Mouse (Mus musculus) spleen, adult 18-20 months (tissue): ENCODE data around the gene Gm42688.

Experiments used
- DNase-seq, 2 experiments: peaks; one replicate each; pipeline ENCODE4 v3.0.0; 2022; ENCODE audit warnings: mixed read lengths in 2 of 2

Gm42688 gene

GRCm38 (mm10) chr6:83101316-83101687, at the start of gene Gm42688, which contains the start of gene Ccdc142:
Gm42688 (plus strand) TSS chr6:83101617.
Ccdc142 (plus strand) TSS chr6:83101601.
- peak; percentile 84 to 87 for DNase-seq

DNA sequence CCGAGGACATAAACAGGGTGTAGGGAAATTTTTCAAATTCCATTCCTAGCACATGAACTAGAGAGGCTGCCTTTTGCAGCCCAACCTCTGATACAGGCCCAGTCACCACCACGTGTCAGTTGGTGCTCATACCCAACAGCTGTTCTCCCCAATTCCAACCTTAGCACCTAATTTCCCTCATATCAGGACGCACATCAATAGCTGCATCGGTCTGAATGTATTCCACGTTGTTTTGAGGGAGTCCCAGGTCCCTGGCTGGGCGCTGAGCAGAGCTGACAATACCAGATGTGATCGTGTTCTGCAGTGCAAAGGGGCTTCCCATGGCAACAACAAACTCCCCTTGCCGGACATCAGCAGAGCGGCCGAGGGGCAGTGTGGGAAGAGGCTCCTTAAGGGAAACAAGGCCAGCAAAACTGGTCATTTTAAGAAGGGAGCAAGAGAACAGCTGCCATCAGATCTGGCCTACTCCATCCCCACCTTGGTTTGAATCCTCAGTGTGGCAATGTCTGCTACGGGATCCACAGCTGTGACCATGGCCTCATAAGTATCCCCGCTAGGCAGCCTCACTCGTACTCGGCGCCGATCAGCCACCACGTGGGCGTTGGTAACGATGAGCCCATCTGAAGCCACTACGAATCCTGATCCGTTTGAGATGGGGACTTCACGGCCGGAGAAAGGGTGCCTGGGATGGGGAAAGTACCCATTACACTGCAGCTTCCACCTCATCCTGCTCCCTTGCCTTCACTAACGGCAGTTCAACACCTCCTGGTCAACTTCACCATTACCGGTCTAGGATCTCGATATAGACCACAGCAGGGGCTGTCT, 48.1 kb upstream of the Gm42688 start:
- peak in 1 of 2 experiments; percentile 34 for DNase-seq

DNA sequence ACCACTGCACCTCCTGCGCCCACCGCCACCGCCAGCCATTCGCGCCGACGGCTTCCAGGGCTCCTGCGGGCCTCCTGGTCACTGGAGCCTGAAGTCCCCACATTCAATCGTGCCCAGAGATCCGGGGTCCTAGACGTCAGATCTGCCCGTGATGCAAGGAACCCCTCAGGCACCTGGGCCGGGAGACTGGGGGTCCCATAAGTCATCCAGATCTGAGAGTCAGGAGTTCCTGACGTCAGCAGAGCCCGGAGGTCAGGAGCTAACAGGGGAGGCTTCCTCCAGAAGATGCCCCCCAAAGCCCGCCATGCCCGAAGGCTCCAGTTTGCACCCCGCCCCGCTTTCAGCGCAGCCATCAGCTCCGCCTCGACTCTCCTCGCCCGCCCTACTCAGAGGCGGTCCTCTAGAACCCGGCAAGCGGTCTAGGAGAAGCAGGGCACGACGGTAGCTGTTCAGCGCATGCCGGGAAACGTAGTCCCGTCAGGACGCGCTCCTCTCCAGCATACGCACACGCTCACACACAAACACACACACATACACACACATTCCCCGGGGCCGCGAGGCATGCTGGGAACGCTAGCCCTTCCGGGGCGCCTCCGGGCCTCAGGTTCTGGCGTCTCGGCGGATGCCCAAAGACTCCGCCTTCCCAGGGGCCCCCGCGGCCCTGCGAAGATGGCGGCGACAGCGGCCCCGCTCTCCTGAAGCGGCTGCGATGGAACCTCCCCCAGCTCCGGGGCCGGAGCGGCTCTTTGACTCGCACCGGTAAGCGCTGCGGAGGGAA, 47.2 kb upstream of the Gm42688 start, which contains the start of gene Aup1:
TSS of gene Aup1 (plus strand) at position 448 of the 778 bp plus-strand sequence.
- peak; percentile 96 for DNase-seq

DNA sequence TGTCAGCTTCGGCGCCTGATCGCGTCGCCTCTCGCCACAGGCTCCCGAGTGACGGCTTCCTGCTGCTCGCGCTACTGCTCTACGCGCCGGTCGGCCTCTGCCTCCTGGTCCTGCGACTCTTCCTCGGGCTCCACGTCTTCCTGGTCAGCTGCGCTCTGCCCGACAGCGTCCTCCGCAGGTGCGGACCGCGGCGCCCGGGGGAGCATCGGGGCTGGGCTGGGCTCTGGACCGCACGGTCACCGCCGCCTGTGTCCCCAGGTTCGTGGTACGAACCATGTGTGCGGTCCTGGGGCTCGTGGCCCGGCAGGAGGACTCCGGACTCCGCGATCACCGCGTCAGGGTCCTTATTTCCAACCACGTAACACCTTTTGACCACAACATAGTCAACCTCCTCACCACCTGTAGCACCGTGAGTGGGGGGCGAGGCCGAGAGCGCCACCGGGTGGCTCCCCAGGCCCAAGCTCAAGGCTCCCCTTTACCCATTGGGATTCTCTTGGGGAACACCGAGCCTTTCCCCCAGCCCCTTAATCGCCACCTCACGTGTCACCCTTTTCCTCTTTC, 46.5 kb upstream of the Gm42688 start, which contains the start of gene Htra2:
TSS of gene Htra2 (minus strand) at position 403 of the 561 bp plus-strand sequence.
- DNase-seq, result peak in 1 of 2 experiments; percentile 59

DNA sequence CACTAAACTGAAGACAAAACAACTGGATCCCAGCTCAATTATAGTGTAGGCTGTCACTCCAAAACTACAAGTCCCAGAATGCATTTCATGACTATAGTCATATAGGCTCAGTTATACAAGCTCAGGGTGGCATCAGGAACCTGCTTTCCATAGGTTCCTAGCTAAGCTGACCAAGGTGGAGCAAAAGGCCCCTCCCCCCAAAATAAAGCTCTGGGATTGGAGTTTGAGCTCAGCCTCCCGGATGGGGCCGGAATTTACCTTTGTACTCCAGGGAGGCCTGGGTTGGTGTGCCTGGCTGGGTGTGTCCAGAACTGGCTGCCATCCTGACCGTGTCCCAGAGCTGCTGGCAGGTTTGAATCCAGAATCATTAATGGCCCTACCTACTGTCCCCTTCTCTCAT, 43.6 kb upstream of the Gm42688 start, which contains the start of gene Dqx1:
TSS of gene Dqx1 (plus strand) at position 55 of the 400 bp plus-strand sequence.
- DNase-seq, result no peak

GRCm38 (mm10) chr6:83058725-83059124, 42.7 kb upstream of the Gm42688 start:
- DNase-seq, result no peak

DNA sequence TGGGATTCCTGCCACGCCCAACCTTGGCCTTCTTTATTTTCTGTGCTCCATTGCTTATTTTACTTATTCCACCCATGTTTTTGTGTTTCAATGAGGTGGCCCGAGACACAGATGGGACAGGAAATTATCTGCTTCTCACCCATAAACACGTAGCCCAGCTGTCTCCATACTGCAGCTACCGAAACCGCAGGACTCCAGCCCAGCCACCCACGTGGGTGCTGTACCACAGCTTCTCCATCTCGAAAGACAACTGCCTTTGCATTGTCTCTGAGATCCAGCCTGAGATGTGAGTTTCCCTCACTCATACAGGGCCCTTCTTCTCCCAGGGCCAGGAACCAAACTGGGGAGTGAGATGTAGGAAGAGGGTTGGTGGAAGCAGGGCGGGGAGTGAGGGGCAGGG, 35.4 kb upstream of the Gm42688 start:
- DNase-seq, result no peak

GRCm38 (mm10) chr6:83066441-83066840, 35.0 kb upstream of the Gm42688 start:
- no peak for DNase-seq

GRCm38 (mm10) chr6:83068221-83068620, 33.2 kb upstream of the Gm42688 start:
- no peak for DNase-seq

DNA sequence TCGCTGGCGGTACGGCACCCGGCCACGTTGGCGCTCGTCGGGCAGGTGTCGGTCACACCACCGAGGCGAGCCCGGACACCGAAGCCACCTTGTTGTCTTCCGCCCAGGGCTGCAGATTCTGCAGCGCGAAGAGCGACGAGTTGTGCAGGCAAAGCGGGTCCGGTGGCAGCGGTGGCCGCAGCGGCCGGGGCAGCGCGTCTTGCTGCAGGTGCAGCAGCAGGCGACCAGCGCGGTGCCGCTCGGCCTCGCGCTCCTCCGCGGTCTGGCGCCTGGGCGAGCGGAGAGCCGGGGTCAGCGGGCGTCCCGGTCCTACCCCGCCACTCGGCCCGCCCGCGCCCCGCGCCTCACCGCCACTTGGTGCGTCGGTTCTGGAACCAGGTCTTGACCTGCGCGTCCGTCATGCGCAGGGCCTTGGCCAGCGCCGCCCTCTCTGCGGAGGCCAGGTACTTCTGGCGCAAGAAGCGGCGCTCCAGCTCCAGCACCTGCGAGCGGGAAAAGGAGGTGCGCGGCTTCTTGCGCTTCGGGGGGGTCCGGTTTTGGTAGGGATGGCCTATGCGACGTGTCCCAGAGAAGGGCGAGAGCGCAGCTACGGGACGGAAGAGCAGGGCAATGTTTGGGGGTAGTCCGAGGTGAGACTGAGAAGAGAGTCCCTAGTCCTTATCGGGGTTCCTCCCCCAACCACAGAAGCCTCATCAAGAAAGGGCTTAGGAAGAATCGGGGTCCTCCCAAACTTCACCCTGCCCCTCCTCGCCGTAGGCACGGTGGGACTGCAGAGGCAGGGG, 32.5 kb upstream of the Gm42688 start:
- DNase-seq, result no peak

DNA sequence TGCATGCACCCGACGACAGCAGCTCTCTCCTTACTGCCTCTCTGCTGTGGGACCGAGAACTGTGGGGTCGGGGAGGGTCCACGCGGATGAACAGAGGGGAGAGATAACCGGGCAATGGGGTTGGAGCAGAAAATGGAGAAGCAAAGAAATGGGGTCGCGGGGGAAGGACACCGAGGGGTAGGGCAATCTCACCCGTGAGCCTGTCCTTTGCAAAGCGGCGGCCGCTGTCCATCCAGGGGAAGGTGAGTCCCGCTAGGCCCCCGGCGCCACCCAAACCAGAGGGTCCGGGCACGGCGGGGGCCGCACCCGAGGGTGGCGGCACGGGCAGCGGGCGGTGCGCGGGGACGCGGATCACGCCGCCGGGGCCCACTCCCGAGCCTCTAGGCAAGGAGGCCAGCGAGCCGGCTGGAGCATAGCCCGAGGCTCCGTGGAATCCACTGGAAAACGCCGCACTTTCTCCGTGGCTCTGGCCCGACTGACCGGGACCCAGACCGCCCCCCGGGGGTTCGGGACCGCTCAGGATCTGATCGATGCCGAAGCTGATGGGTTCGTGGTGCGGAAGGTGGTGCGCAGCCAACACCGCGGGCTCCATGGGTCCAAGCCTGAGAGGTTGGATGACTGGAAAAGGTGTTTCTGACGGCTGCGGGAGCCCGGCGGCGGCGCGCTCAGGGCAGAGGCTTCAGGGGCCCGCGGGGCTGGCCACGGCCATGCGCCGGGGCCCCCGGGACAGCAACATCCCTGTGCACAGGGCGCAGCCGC, 31.8 kb upstream of the Gm42688 start:
- no peak for DNase-seq

- no peak for DNase-seq
These were observed 31.3 kb upstream of the Gm42688 start, which contains the start of gene Tlx2 for GRCm38 (mm10) chr6:83070247-83070310. Tlx2 (minus strand) TSS chr6:83070293.

DNA sequence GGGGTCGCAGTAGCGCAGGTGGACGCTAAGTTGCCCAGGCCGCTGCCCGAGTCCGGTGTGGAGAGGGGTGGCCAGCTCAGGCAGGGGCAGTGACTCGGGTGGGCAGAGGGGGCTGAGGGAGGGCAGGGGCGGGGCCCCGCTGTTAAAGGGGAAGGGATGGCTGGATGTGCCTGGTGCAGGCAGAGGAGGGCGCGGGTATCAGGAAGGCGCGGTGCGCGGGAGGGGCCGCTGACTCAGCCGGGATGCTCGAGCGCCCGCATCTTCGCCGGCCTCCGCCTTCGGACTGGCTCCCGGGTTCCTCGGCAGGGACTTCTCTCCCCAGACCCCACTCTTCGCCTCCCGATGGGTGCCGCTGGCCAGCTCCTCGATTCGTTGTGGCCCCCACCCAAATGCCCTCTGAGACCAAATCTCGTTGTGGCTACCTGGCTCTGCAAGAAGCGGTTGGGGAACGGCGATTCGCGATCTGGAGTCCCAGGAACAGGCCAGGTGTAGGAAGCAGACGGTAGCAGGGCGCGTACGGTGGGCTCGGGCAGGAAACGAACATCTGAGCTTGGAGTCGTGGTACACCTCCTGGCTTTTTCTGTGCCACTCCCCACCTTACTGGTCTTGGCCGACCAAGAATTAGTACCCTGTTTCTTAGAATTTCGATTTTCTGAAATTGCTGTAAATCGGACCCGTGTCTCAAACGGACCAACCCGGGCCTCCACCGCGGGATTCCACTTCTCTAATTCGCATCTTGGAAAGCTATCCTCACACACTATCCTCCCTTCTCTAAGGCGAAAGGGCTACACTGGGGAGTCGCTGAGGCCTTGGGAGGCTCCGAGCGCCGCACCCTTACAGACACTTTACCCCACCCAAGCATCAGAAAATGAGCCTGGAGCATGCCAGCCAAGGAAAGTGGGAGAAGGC, 30.9 kb upstream of the Gm42688 start:
- no peak for DNase-seq

DNA sequence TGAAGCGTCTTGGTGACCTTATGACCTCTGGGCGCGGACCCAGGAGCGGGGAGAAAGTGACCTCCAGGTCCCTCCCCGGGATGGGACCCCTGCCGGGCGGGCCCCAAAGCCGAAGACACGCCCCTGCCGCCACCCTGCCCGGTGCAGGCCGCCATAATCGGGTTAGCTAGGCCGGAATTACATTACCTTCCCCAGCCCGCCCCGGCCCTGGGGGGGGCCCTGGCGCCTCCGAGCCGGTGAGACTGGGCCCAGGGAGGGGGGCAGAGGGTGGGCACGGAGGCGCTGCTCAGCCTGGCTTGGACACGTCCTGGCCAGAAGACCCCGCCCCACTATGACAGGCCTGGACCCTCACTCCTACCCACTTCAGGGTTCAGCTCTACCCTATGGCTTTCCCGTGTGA, 30.2 kb upstream of the Gm42688 start:
- DNase-seq, result no peak

- no peak for DNase-seq
These were observed 26.4 kb upstream of the Gm42688 start for GRCm38 (mm10) chr6:83074979-83075378.

DNA sequence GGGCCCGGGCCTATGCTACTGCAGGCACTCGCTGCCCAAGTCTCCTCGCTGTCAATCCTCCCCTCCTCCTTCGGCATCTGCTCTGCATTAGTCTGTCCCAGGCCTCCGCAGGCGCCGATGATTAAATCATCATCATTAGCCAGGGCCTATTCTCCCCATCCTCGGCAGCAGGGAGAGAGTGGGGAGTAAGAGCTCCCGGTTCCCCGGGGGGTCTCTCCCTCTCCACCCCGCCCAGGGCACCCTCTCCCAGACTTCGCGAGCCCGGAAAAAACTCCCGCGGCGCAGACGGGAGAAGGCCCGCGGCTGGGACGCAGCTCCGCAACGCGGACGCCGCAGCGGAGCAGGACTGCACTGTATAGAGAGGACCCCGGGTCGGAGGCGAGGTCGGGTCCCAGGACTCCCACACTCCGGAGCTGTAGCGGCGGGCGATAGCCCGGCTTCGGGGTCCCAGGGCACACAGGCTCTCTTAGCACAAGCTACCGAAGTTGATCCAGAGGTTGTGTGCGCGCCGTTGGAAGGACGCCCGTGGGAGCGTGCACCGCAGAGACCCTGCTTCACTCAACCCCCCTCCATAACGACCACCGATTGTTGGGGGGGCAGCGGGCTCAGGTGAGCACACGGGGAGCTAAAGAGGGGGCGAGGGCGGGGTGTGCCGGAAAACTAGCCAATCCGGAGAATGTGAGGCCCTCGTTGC, 23.6 kb upstream of the Gm42688 start, which contains the start of gene Pcgf1:
TSS of gene Pcgf1 (plus strand) at position 240 of the 694 bp plus-strand sequence.
- DNase-seq, result no peak

- peak; percentile 98 to 100 for DNase-seq
These were observed 23.0 kb upstream of the Gm42688 start for GRCm38 (mm10) chr6:83078324-83078858.

DNA sequence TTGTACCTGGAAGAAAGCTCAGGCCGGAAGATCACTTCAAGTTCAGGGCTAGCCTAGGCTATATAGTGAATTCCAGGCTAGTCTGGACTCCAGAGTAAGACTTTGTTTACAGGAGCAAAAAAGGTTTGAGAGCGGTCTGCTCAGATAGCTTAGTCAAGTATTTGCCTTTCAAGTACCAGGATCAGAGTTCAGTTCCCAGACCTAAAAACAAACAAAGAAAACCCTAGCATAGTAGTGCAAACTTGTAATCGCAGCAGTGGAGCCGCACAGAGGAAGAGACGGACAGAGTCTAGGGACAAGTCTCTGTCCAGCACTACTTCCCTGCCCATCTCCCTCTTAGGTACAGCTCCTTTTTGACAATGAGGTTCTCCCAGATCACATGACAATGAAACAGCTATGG, 21.2 kb upstream of the Gm42688 start:
- no peak for DNase-seq

GRCm38 (mm10) chr6:83083497-83083896, 17.9 kb upstream of the Gm42688 start:
- no peak for DNase-seq

DNA sequence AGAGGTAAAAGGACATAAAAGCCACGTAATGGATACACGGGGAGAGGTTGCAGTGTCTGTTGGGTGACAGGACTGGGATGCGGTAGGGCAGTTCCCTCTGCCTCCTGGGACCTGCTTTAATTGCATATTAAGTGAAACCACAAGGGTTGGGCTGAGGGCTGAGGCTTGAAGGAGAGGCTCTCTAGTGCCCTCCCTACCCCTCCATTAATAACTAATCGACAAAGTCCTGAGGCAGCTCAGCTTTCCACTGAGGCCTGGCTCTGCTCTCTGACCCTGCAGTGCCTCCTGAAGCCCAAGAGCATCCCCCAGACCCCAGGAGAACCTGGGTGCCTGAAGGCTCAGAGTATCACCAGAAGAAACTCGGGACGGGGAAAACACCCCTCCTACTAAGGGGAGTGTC, 16.9 kb upstream of the Gm42688 start:
- no peak for DNase-seq
